Mouse (Mus musculus) intestine, postnatal 0 days (tissue): ENCODE measurements around the gene Magee2. TPM values are rescaled to one million over a fixed set of nuclear protein-coding genes. Genes with fewer than 3 reads are reported as not detected.
"Not testable (repeated sequence)": the region's sequence is repeated elsewhere in the genome, so short reads cannot be mapped to it uniquely, and the experiment has no call there.

Source experiments
- ATAC-seq: fragments of 200-750 bp; cut with Nextera tagmentation; 2 replicates; pipeline ENCODE4 v1.8.0; 2017; ENCODE audit warnings: mild to moderate bottlenecking, moderate TSS enrichment, moderate library complexity
- H3K27ac ChIP-seq: fragments of 300-500 bp; sonication (generic); 2 replicates; pipeline ENCODE4 v1.5.1; 2014; ENCODE audit warnings: mild to moderate bottlenecking, low read depth, low read length, moderate library complexity
- H3K27me3 ChIP-seq: fragments of 300-500 bp; sonication (generic); replicated peaks from 2 replicates; pipeline ENCODE4 v1.6.1; 2014; ENCODE audit warnings: low read length, mixed read lengths; ENCODE audit not compliant: control insufficient read depth, insufficient read depth
- H3K36me3 ChIP-seq: fragments of 300-500 bp; sonication (generic); 2 replicates; pipeline ENCODE4 v1.6.1; 2014; ENCODE audit warnings: mild to moderate bottlenecking, moderate library complexity; ENCODE audit not compliant: control insufficient read depth, insufficient read depth
- H3K4me1 ChIP-seq: fragments of 300-500 bp; sonication (generic); replicated peaks from 2 replicates; pipeline ENCODE4 v1.6.1; 2014; ENCODE audit warnings: antibody characterized with exemption, low read length, mixed read lengths; ENCODE audit not compliant: control insufficient read depth, insufficient read depth
- H3K4me2 ChIP-seq: fragments of 300-500 bp; sonication (generic); replicated peaks from 2 replicates; pipeline ENCODE4 v1.6.1; 2014; ENCODE audit warnings: low read depth, mild to moderate bottlenecking, moderate library complexity
- H3K4me3 ChIP-seq: fragments of 300-500 bp; sonication (generic); 2 replicates; pipeline ENCODE4 v1.5.1; 2014; ENCODE audit warnings: low read depth, low read length
- H3K9ac ChIP-seq: fragments of 300-500 bp; sonication (generic); 2 replicates; pipeline ENCODE4 v1.6.1; 2014; ENCODE audit warnings: mild to moderate bottlenecking, low read depth, low read length
- H3K9me3 ChIP-seq: fragments of 300-500 bp; sonication (generic); 2 replicates; pipeline ENCODE4 v1.6.1; 2016; ENCODE audit warnings: mixed run types; ENCODE audit not compliant: control insufficient read depth
- CTCF ChIP-seq: sonication (generic); IDR thresholded peaks from 2 replicates; pipeline ENCODE4 v1.5.1; 2016; ENCODE audit warnings: low read depth, mild to moderate bottlenecking, control low read depth, antibody characterized with exemption, moderate library complexity
- WGBS: fragments of 180-500 bp; shearing (Covaris S2); extraction: QIAGEN DNeasy Blood & Tissue Kit; methylation state at CpG from one replicate; pipeline ENCODE4 v1.1.7; 2014; 5-methylcytosine and 5-hydroxymethylcytosine counted together
- polyA plus RNA-seq: library from polyadenylated mRNA; unstranded; fragments of >200 nt; fragmentation: Nextera tagmentation; extraction: Ambion mirVana; gene quantifications from 2 replicates; pipeline ENCODE4 v1.2.1, GENCODE M21; 2015

The Magee2 gene
- polyA plus RNA-seq = 0.39 and 0.51 TPM in 2 replicates

DNA sequence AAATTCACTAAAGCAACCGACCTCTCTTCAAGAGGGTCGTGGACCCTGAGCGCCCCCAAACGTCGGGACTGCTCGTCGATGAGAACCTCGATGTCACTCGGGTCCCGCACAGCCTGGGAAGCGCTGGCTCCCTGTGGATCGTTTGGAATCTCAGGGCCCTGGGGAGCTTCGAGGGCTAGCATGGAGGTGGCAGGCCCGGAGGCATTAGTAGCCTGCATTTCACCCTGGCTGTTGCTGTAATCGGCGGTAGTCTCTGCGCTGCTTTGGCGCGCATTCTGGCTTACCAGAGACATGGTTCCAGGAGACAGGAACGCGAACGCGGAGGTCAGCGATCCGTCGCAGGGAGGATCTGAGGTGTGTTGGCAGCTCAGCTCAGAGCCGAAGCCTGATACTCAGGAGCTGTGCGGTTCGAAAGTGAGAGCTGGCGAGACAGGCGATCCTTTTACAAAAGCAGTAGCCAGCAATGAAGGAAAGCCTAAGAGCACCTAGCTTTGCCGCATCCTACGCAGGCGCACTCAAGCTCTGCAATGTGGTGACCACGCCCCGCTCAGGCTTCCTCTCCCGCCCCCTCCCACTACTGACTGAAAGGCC, at the start of gene Magee2:
Gene Magee2 (minus strand): TSS at position 517 of the 591 bp plus-strand sequence.
- no peaks in the 10 kb centered on the region for H3K9me3 ChIP-seq
- peak; percentile 43 for TF ChIP-seq CTCF
- ATAC-seq = no peak
- H3K36me3 ChIP-seq = no peaks in the 10 kb centered on the region
- H3K27me3 ChIP-seq = peaks cover 6% of the 10 kb centered on the region; the same call in 1 of the 2 replicates
- peak within 1 kb of the TSS; percentile 39 for H3K4me3 ChIP-seq
- WGBS = 19% methylated on average over 37 of the region's 37 CpGs
- no peak within 1 kb of the TSS for H3K9ac ChIP-seq
- no peak within 1 kb of the TSS for H3K27ac ChIP-seq
- no peaks in the 10 kb centered on the region for H3K4me1 ChIP-seq
- H3K4me2 ChIP-seq = peak within 1 kb of the TSS; percentile 64

DNA sequence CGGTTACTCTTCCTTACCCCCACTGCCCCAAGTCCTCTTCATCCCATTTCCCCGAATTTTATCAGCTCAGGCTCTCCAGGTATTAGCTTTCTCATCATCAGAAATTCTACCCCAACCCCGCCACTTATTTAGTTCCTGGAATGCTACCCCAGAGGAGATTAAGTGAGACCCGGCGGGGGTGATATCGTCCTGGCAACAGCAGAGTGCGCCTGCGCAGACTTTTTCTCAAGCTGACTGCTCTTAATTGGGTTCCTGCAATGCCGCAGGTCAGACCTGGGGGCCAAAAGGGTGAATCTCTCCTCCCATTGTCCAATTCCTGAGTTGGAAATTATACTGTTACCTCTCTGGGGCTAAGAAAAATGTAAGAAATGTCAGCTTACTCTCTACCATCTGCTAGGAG, 3.5 kb downstream of the Magee2 start:
- no peak for TF ChIP-seq CTCF
- no peaks in the 10 kb centered on the region for H3K4me1 ChIP-seq
- H3K4me2 ChIP-seq = no peak overlapping the region
- H3K9me3 ChIP-seq = no peaks in the 10 kb centered on the region
- WGBS = 39% methylated on average over 9 of the region's 9 CpGs
- peaks cover 6% of the 10 kb centered on the region; the same call in 1 of the 2 replicates for H3K27me3 ChIP-seq
- no peak for ATAC-seq
- H3K4me3 ChIP-seq = no peak overlapping the region
- H3K36me3 ChIP-seq = no peaks in the 10 kb centered on the region
- no peak overlapping the region for H3K9ac ChIP-seq
- no peak overlapping the region for H3K27ac ChIP-seq

DNA sequence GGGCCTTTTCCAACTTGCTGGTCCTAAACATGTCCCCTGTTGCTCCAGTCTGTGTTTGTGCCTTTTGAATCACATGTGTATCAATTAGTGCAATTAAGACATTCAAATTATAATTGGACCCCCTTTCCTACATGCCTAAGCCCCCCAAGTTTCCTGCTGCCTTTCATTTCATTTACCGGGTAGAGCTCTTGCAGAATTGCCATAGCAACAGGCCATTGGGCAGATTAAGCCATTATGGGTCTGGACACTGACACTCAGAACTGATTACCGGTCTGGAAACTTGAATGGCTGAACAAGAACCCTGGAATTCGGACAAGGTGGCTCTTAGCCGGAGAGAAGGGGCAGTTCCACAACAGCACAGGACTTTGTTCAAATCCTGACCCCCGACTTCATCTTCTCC, 39.5 kb downstream of the Magee2 start:
- not testable (repeated sequence) for H3K4me2 ChIP-seq, H3K4me1 ChIP-seq, ATAC-seq, H3K4me3 ChIP-seq, H3K36me3 ChIP-seq, H3K9ac ChIP-seq, H3K27me3 ChIP-seq, H3K9me3 ChIP-seq, H3K27ac ChIP-seq
- WGBS = 79% methylated on average over 4 of the region's 5 CpGs

DNA sequence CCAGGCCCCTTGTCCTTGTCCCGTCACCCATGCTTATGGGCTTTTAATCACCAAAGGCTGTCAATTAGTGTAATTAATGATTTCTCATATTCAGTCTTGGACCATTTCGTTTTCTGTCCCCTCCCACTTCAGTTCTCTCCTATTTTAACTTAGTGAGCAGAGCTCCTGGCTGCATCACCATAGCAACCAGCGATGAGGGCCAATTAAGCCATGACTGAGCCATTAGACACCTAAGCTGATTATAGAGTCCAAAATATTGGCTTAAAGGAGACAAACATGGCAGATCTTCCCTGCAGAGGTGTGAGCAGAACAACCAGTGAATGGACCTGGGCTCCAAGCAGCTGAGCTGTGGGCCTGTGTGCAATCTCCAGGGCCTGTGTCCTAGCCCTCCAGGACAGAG, 40.1 kb downstream of the Magee2 start:
- H3K9ac ChIP-seq, H3K27ac ChIP-seq, H3K36me3 ChIP-seq, ATAC-seq, H3K4me1 ChIP-seq, H3K4me2 ChIP-seq, H3K9me3 ChIP-seq, H3K4me3 ChIP-seq, H3K27me3 ChIP-seq: not testable (repeated sequence)
- 73% methylated on average over 1 of the region's 3 CpGs for WGBS

DNA sequence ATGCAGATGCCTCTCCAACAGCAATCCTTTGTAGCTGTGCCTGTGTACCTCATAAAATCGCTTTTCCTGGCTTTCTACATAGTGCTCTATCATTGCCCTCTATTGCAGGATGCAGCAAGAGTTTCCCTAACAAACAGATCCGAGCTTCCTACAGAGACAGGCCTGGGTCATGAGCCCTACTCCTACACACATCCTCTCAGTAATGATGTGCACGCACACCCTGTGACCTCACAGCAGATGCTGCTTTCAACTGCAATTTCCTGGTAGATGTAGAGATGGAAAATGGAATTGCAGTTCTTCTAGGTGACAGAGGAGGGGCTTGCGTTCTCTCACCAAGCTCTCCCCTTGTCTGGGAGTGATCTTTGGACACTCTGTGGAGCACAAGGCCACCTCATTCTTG, 43.4 kb downstream of the Magee2 start:
- not testable (repeated sequence) for H3K27ac ChIP-seq, H3K9me3 ChIP-seq, H3K4me3 ChIP-seq, H3K9ac ChIP-seq, H3K36me3 ChIP-seq, H3K4me2 ChIP-seq, ATAC-seq, H3K27me3 ChIP-seq, H3K4me1 ChIP-seq
- 52% methylated on average over 3 of the region's 4 CpGs for WGBS

Other genes with a start within 250 kb of the Magee2 start
- gene Zdhhc15, start 186.2 kb downstream of the Magee2 start, polyA plus RNA-seq = 2.3 and 2.7 TPM in 2 replicates
- 37.4 and 38.3 TPM in 2 replicates for gene Pbdc1, start 222.5 kb upstream of the Magee2 start, polyA plus RNA-seq